Mouse (Mus musculus): Measurements from ENCODE around the gene P4ha1.

GRCm38 (mm10) chr10:59311881-59312280 is 11.2 kb upstream of the P4ha1 start:
- TF ChIP-seq POLR2A (IDR thresholded peaks at IDR 0.05; ENCODE audit: extremely low read depth, insufficient read depth, low read length) (no peak), CTCF (IDR thresholded peaks at IDR 0.05; ENCODE audit: extremely low read depth, insufficient read depth, low read length) (no peak)

Measured in cortical plate, adult 2 months (tissue).